Mouse (Mus musculus) liver, embryonic 11.5 days (tissue): ENCODE results near the gene Agk. TPM values are rescaled to one million over a fixed set of nuclear protein-coding genes. Genes with fewer than 3 reads are reported as not detected.

Experiments
- ATAC-seq: fragments of 200-750 bp; cut with Nextera tagmentation; replicated peaks from 2 replicates; pipeline ENCODE4 v1.8.0; 2017; ENCODE audit warnings: moderate number of reproducible peaks, mild to moderate bottlenecking, moderate TSS enrichment, moderate library complexity; ENCODE audit not compliant: low FRiP score
- DNase-seq: peaks from one replicate; pipeline ENCODE4 v3.0.0-alpha.2; 2017; ENCODE audit warnings: low spot score
- H3K27ac ChIP-seq: fragments of 300-500 bp; sonication (generic); 2 replicates; pipeline ENCODE4 v1.5.1; 2014; ENCODE audit warnings: mild to moderate bottlenecking, low read depth, low read length, control low read depth
- H3K27me3 ChIP-seq: fragments of 300-500 bp; sonication (generic); replicated peaks from 2 replicates; pipeline ENCODE4 v1.6.1; 2014; ENCODE audit warnings: low read length, mixed read lengths; ENCODE audit not compliant: control insufficient read depth, insufficient read depth
- H3K36me3 ChIP-seq: fragments of 300-500 bp; sonication (generic); 2 replicates; pipeline ENCODE4 v1.6.1; 2014; ENCODE audit warnings: mild to moderate bottlenecking, low read length, moderate library complexity, mixed read lengths; ENCODE audit not compliant: control insufficient read depth, insufficient read depth
- H3K4me1 ChIP-seq: fragments of 300-500 bp; sonication (generic); replicated peaks from 2 replicates; pipeline ENCODE4 v1.6.1; 2014; ENCODE audit warnings: low read length, mixed read lengths; ENCODE audit not compliant: control insufficient read depth, insufficient read depth
- H3K4me2 ChIP-seq: fragments of 300-500 bp; sonication (generic); 2 replicates; pipeline ENCODE4 v1.6.1; 2014; ENCODE audit warnings: mild to moderate bottlenecking, control low read depth, moderate library complexity
- H3K4me3 ChIP-seq: fragments of 300-500 bp; sonication (generic); 2 replicates; pipeline ENCODE4 v1.5.1; 2014; ENCODE audit warnings: low read depth, low read length, control low read depth
- H3K9ac ChIP-seq: fragments of 300-500 bp; sonication (generic); 2 replicates; pipeline ENCODE4 v1.6.1; 2014; ENCODE audit warnings: low read depth, low read length, control low read depth
- H3K9me3 ChIP-seq: fragments of 300-500 bp; sonication (generic); 2 replicates; pipeline ENCODE4 v1.6.1; 2016; ENCODE audit warnings: low read length, inconsistent platforms, mixed read lengths; ENCODE audit not compliant: control insufficient read depth
- WGBS: fragments of 180-500 bp; shearing (Covaris S2); extraction: QIAGEN DNeasy Blood & Tissue Kit; methylation state at CpG from one replicate; pipeline ENCODE4 v1.1.7; 2014; 5-methylcytosine and 5-hydroxymethylcytosine counted together
- polyA plus RNA-seq: library from polyadenylated mRNA; unstranded; fragments of >200 nt; fragmentation: Nextera tagmentation; extraction: Ambion mirVana; gene quantifications from 2 replicates; pipeline ENCODE4 v1.2.1, GENCODE M21; 2014

Gene Agk
- polyA plus RNA-seq, 1 experiment from 2014 or later: 35.8 TPM

GRCm38 (mm10) chr6:40418386-40418785 is 93.4 kb downstream of the Agk start:
- no peak overlapping the region for H3K4me3 ChIP-seq
- no peaks in the 10 kb centered on the region for H3K27me3 ChIP-seq
- no peaks in the 10 kb centered on the region for H3K36me3 ChIP-seq
- H3K27ac ChIP-seq: no peak overlapping the region
- 88% methylated on average over 4 of the region's 4 CpGs for WGBS
- DNase-seq (no peak), ATAC-seq (no peak)
- no peaks in the 10 kb centered on the region for H3K9me3 ChIP-seq
- no peaks in the 10 kb centered on the region for H3K4me1 ChIP-seq
- no peak overlapping the region for H3K4me2 ChIP-seq
- H3K9ac ChIP-seq: no peak overlapping the region

- Histone ChIP-seq H3K4me3 (no peak overlapping the region), H3K27me3 (no peaks in the 10 kb centered on the region), H3K27ac (no peak overlapping the region), H3K9ac (no peak overlapping the region), H3K4me1 (no peaks in the 10 kb centered on the region), H3K4me2 (no peak overlapping the region), H3K36me3 (no peaks in the 10 kb centered on the region), H3K9me3 (no peaks in the 10 kb centered on the region)
- ATAC-seq (no peak), DNase-seq (no peak)
- 85% methylated on average over 6 of the region's 6 CpGs for WGBS
Measured at GRCm38 (mm10) chr6:40421099-40421498, 96.1 kb downstream of the Agk start.

GRCm38 (mm10) chr6:40423013-40423412 is 98.0 kb downstream of the Agk start:
- no peak overlapping the region for H3K27ac ChIP-seq
- no peaks in the 10 kb centered on the region for H3K4me1 ChIP-seq
- H3K27me3 ChIP-seq: no peaks in the 10 kb centered on the region
- no peaks in the 10 kb centered on the region for H3K36me3 ChIP-seq
- no peaks in the 10 kb centered on the region for H3K9me3 ChIP-seq
- H3K4me3 ChIP-seq: no peak overlapping the region
- H3K9ac ChIP-seq: no peak overlapping the region
- DNase-seq (no peak), ATAC-seq (no peak)
- 95% methylated on average over 1 of the region's 1 CpGs for WGBS
- no peak overlapping the region for H3K4me2 ChIP-seq

- no peaks in the 10 kb centered on the region for H3K4me1 ChIP-seq
Measured at GRCm38 (mm10) chr6:40423774-40424173, 98.8 kb downstream of the Agk start.

GRCm38 (mm10) chr6:40427441-40427840 is 102.5 kb downstream of the Agk start:
- WGBS: 81% methylated on average over 7 of the region's 7 CpGs
- Histone ChIP-seq H3K9ac (no peak overlapping the region), H3K4me2 (no peak overlapping the region), H3K4me1 (no peaks in the 10 kb centered on the region), H3K9me3 (no peaks in the 10 kb centered on the region), H3K4me3 (no peak overlapping the region), H3K27me3 (no peaks in the 10 kb centered on the region), H3K36me3 (no peaks in the 10 kb centered on the region), H3K27ac (no peak overlapping the region)
- ATAC-seq (no peak), DNase-seq (no peak)

More at GRCm38 (mm10) chr6:40423774-40424173, 98.8 kb downstream of the Agk start:
- 45% methylated on average over 1 of the region's 1 CpGs for WGBS
- ATAC-seq (no peak), DNase-seq (no peak)
- H3K9me3 ChIP-seq: no peaks in the 10 kb centered on the region
- no peak overlapping the region for H3K27ac ChIP-seq
- no peaks in the 10 kb centered on the region for H3K27me3 ChIP-seq
- no peak overlapping the region for H3K4me2 ChIP-seq
- H3K4me3 ChIP-seq: no peak overlapping the region
- no peaks in the 10 kb centered on the region for H3K36me3 ChIP-seq
- H3K9ac ChIP-seq: no peak overlapping the region

- ATAC-seq (no peak), DNase-seq (no peak)
- H3K4me1 ChIP-seq: no peaks in the 10 kb centered on the region
- no peaks in the 10 kb centered on the region for H3K36me3 ChIP-seq
- H3K27ac ChIP-seq: no peak overlapping the region
- 65% methylated on average over 3 of the region's 3 CpGs for WGBS
- H3K4me3 ChIP-seq: no peak overlapping the region
- no peaks in the 10 kb centered on the region for H3K9me3 ChIP-seq
- no peaks in the 10 kb centered on the region for H3K27me3 ChIP-seq
- H3K9ac ChIP-seq: no peak overlapping the region
- no peak overlapping the region for H3K4me2 ChIP-seq
Measured at GRCm38 (mm10) chr6:40428696-40429095, 103.7 kb downstream of the Agk start.

GRCm38 (mm10) chr6:40429521-40429931 is 104.6 kb downstream of the Agk start:
- Histone ChIP-seq H3K4me3 (no peak overlapping the region), H3K9ac (no peak overlapping the region), H3K9me3 (no peaks in the 10 kb centered on the region), H3K27me3 (no peaks in the 10 kb centered on the region), H3K4me1 (no peaks in the 10 kb centered on the region), H3K4me2 (no peak overlapping the region), H3K27ac (no peak overlapping the region), H3K36me3 (no peaks in the 10 kb centered on the region)
- ATAC-seq (no peak), DNase-seq (no peak)
- WGBS: 76% methylated on average over 4 of the region's 4 CpGs

GRCm38 (mm10) chr6:40430251-40430650 is 105.3 kb downstream of the Agk start:
- Histone ChIP-seq H3K9me3 (no peaks in the 10 kb centered on the region), H3K36me3 (no peaks in the 10 kb centered on the region), H3K4me2 (no peak overlapping the region), H3K9ac (no peak overlapping the region), H3K4me1 (no peaks in the 10 kb centered on the region), H3K4me3 (no peak overlapping the region), H3K27me3 (no peaks in the 10 kb centered on the region), H3K27ac (no peak overlapping the region)
- ATAC-seq (no peak), DNase-seq (no peak)
- 64% methylated on average over 3 of the region's 3 CpGs for WGBS

- ATAC-seq (no peak), DNase-seq (no peak)
- H3K27ac ChIP-seq: no peak overlapping the region
- no peak overlapping the region for H3K4me3 ChIP-seq
- WGBS: 65% methylated on average over 3 of the region's 3 CpGs
- no peak overlapping the region for H3K4me2 ChIP-seq
- H3K36me3 ChIP-seq: no peaks in the 10 kb centered on the region
- H3K27me3 ChIP-seq: no peaks in the 10 kb centered on the region; the same call in 1 of the 2 replicates
- no peaks in the 10 kb centered on the region for H3K9me3 ChIP-seq
- H3K9ac ChIP-seq: no peak overlapping the region
- no peaks in the 10 kb centered on the region for H3K4me1 ChIP-seq
Measured at GRCm38 (mm10) chr6:40430878-40431277, 105.9 kb downstream of the Agk start.
